Mouse (Mus musculus) forelimb bud, embryonic 11.5 days (tissue): ENCODE data around the gene Fam124a.
A peak's percentile ranks its signal among the peaks of the same experiment; 100 is the strongest.
"Not testable (repeated sequence)": the region's sequence is repeated elsewhere in the genome, so short reads cannot be mapped to it uniquely, and the experiment has no call there.

Source experiments
- DNase-seq: peaks from one replicate; pipeline ENCODE4 v3.0.0-alpha.2; 2012; ENCODE audit warnings: low read depth, low spot score

The Fam124a gene

GRCm38 (mm10) chr14:62574906-62575305, 19.4 kb downstream of the Fam124a start:
- no peak for DNase-seq

GRCm38 (mm10) chr14:62575862-62576261, 20.3 kb downstream of the Fam124a start:
- no peak for DNase-seq

- no peak for DNase-seq
These were observed 25.4 kb downstream of the Fam124a start for GRCm38 (mm10) chr14:62580945-62581344.

GRCm38 (mm10) chr14:62581768-62582167, 26.2 kb downstream of the Fam124a start:
- no peak for DNase-seq

- no peak for DNase-seq
These were observed 29.1 kb downstream of the Fam124a start for GRCm38 (mm10) chr14:62584637-62585036.

- DNase-seq = no peak
These were observed 29.8 kb downstream of the Fam124a start for GRCm38 (mm10) chr14:62585338-62585737.

GRCm38 (mm10) chr14:62600109-62600522, 44.6 kb downstream of the Fam124a start:
- DNase-seq = no peak

- no peak for DNase-seq
These were observed 46.7 kb downstream of the Fam124a start for GRCm38 (mm10) chr14:62602271-62602670.

- DNase-seq = no peak
These were observed 47.3 kb downstream of the Fam124a start for GRCm38 (mm10) chr14:62602869-62603268.

- no peak for DNase-seq
These were observed 52.3 kb downstream of the Fam124a start for GRCm38 (mm10) chr14:62607791-62608196.

- no peak for DNase-seq
These were observed 54.4 kb downstream of the Fam124a start for GRCm38 (mm10) chr14:62609904-62610303.

- no peak for DNase-seq
These were observed 66.9 kb downstream of the Fam124a start for GRCm38 (mm10) chr14:62622393-62622792.

GRCm38 (mm10) chr14:62627951-62628350, 72.4 kb downstream of the Fam124a start:
- no peak for DNase-seq

GRCm38 (mm10) chr14:62637436-62638344, 82.2 kb downstream of the Fam124a start:
- DNase-seq = peak; percentile 34

- DNase-seq = no peak
These were observed 82.8 kb downstream of the Fam124a start for GRCm38 (mm10) chr14:62638345-62638702.

- no peak for DNase-seq
These were observed 83.6 kb downstream of the Fam124a start for GRCm38 (mm10) chr14:62639111-62639510.

GRCm38 (mm10) chr14:62639551-62639950, 84.0 kb downstream of the Fam124a start:
- DNase-seq = no peak

GRCm38 (mm10) chr14:62640396-62640795, 84.9 kb downstream of the Fam124a start:
- no peak for DNase-seq

- not testable (repeated sequence) for DNase-seq
These were observed 86.8 kb downstream of the Fam124a start for GRCm38 (mm10) chr14:62642368-62642767.

GRCm38 (mm10) chr14:62648405-62648804, 92.9 kb downstream of the Fam124a start:
- no peak for DNase-seq

- DNase-seq = no peak
These were observed 94.8 kb downstream of the Fam124a start for GRCm38 (mm10) chr14:62650376-62650775.

- DNase-seq = no peak
These were observed 96.2 kb downstream of the Fam124a start for GRCm38 (mm10) chr14:62651771-62652170.

GRCm38 (mm10) chr14:62655996-62656395, 100.5 kb downstream of the Fam124a start:
- DNase-seq = no peak
